9 mouse cellular contexts compared by ENCODE assay signal in genomic region chr6:30736372-30736762, GRCm38 (mm10). TPM values are rescaled to one million over a fixed set of nuclear protein-coding genes. Genes with fewer than 3 reads are reported as not detected.
DNase-seq lines count a peak whose midpoint lies in the region; ATAC-seq and TF ChIP-seq lines count a peak whose summit lies in the region.
"Had no signal": no experiment of that assay in that cellular context is flagged by ENCODE, and none has a peak within 500 bp of the region (broad histone marks: within the 10 kb centered on the region; RNA-seq: fewer than 3 reads in every experiment).

No protein-coding gene starts in this region.

- peaks cover 46% of the 10 kb centered on the region for H3K9me3 ChIP-seq in hindbrain, embryonic 14.5 days (ENCODE audit: control insufficient read depth, low read length)
- H3K9me3 ChIP-seq in midbrain, embryonic 11.5 days (ENCODE audit: control insufficient read depth, low read length), result peaks cover 30% of the 10 kb centered on the region

- peak overlapping the region; percentile 74 for H3K4me2 ChIP-seq in hindbrain, embryonic 14.5 days (replicated peaks)
- peak overlapping the region; percentile 62 for H3K4me2 ChIP-seq in midbrain, embryonic 11.5 days

- no peak for TF ChIP-seq EP300 in heart, adult 2 months (IDR thresholded peaks at IDR 0.05; ENCODE audit: insufficient read depth, low read depth, low read length)

- no peaks in the 10 kb centered on the region for H3K4me1 ChIP-seq in heart, adult 2 months (ENCODE audit: control insufficient read depth, insufficient read depth, low read length)
- peaks cover 22% of the 10 kb centered on the region for H3K4me1 ChIP-seq in hindbrain, embryonic 14.5 days (replicated peaks; ENCODE audit: control insufficient read depth, insufficient read depth, low read length)
- peaks cover 20% of the 10 kb centered on the region for H3K4me1 ChIP-seq in midbrain, embryonic 11.5 days (ENCODE audit: control insufficient read depth, insufficient read depth, low read length)

- H3K36me3 ChIP-seq in heart, adult 2 months (ENCODE audit: control insufficient read depth, insufficient read depth, low read length), result no peaks in the 10 kb centered on the region
- H3K36me3 ChIP-seq in hindbrain, embryonic 14.5 days (replicated peaks; ENCODE audit: control insufficient read depth, insufficient read depth), result no peaks in the 10 kb centered on the region; the same call in 1 of the 2 replicates
- no peaks in the 10 kb centered on the region for H3K36me3 ChIP-seq in midbrain, embryonic 11.5 days (ENCODE audit: control insufficient read depth, insufficient read depth, low read length)

- peak overlapping the region; percentile 40 for H3K4me3 ChIP-seq in heart, adult 2 months
- no peak overlapping the region for H3K4me3 ChIP-seq in hindbrain, embryonic 14.5 days (replicated peaks; ENCODE audit: low read length)
- H3K4me3 ChIP-seq in midbrain, embryonic 11.5 days (ENCODE audit: low read depth, low read length), result no peak overlapping the region

- H3K27me3 ChIP-seq in heart, adult 2 months (ENCODE audit: control insufficient read depth, insufficient read depth, low read length), result no peaks in the 10 kb centered on the region
- H3K27me3 ChIP-seq in hindbrain, embryonic 14.5 days (ENCODE audit: control insufficient read depth, insufficient read depth, low read length), result no peaks in the 10 kb centered on the region
- H3K27me3 ChIP-seq in midbrain, embryonic 11.5 days (ENCODE audit: control insufficient read depth, insufficient read depth, low read length), result no peaks in the 10 kb centered on the region

- ATAC-seq in hindbrain, embryonic 14.5 days (ENCODE audit: low FRiP score), result no peak
- peak; percentile 28; the same call in 1 of the 2 replicates for ATAC-seq in midbrain, embryonic 11.5 days (ENCODE audit: low FRiP score)
- ATAC-seq in CD4-positive, CD25-positive, alpha-beta regulatory T cell, adult 4 months, result no peak

- 50% methylated on average over 13 of the region's 13 CpGs for WGBS in heart, adult 2 months
- 60% methylated on average over 13 of the region's 13 CpGs for WGBS in hindbrain, embryonic 14.5 days
- 58% methylated on average over 13 of the region's 13 CpGs for whole genome bisulfite sequencing in midbrain, embryonic 11.5 days

- TF ChIP-seq CTCF in heart, adult 2 months (IDR thresholded peaks at IDR 0.05), result no peak

- peak overlapping the region; percentile 26 for H3K27ac ChIP-seq in heart, adult 2 months
- H3K27ac ChIP-seq in hindbrain, embryonic 14.5 days, result peak overlapping the region; percentile 87
- peak overlapping the region; percentile 92 for H3K27ac ChIP-seq in midbrain, embryonic 11.5 days (ENCODE audit: low read depth, low read length)
- H3K27ac ChIP-seq: macrophage had no signal

- no peak overlapping the region for H3K9ac ChIP-seq in heart, adult 2 months (ENCODE audit: low read depth, low read length)
- peak overlapping the region; percentile 1; the same call in 1 of the 2 replicates for H3K9ac ChIP-seq in hindbrain, embryonic 14.5 days
- H3K9ac ChIP-seq in midbrain, embryonic 11.5 days (ENCODE audit: low read length), result peak overlapping the region; percentile 77

- TF ChIP-seq POLR2A in heart, adult 2 months (IDR thresholded peaks at IDR 0.05; ENCODE audit: insufficient read depth, low read depth, low read length), result no peak

- intact Hi-C loops in heart, adult 2 months (cut with DNase I), result no loop called here
- intact Hi-C loops in heart, postnatal 25 days (cut with DNase I), result no loop called here

- no peaks in the 10 kb centered on the region for H3K79me2 ChIP-seq in heart, adult 2 months (replicated peaks; ENCODE audit: control insufficient read depth, insufficient read depth, low read length)

- DNase-seq in heart, adult 2 months, result no peak
- DNase-seq in heart, postnatal 25 days (ENCODE audit: low spot score), result no peak
- peak; percentile 81 for DNase-seq in embryo, embryonic 10 days (ENCODE audit: low spot score)
- DNase-seq in hindbrain, embryonic 14.5 days (ENCODE audit: low spot score), result no peak
- DNase-seq in midbrain, embryonic 11.5 days (ENCODE audit: low spot score, missing footprints), result peak; percentile 90
- no peak for DNase-seq in ovary, postnatal 10 days (ENCODE audit: low spot score)
- no peak for DNase-seq in layer of hippocampus, postnatal 10 days (ENCODE audit: low spot score in 2 of 2)

RNA-seq across cellular contexts. Expression of gene Mest, which starts 13.0 kb away (rescaled TPM):
- total RNA-seq in heart, adult 2 months (2021), result 1 to 10 TPM; 6.2 to 8.3 TPM
- polyA plus RNA-seq in heart, adult 2 months (2012; rRNA removed), result 19.5 and 28.1 TPM in 2 replicates
- 10 to 100 TPM; 12.3 to 15.2 TPM for total RNA-seq in heart, postnatal 25 days (2021)
- 346 and 418 TPM in 2 replicates for polyA plus RNA-seq in hindbrain, embryonic 14.5 days (2014; fragmentation: Nextera tagmentation; extraction: Ambion mirVana)
- polyA plus RNA-seq in midbrain, embryonic 11.5 days (2014; fragmentation: Nextera tagmentation; extraction: Ambion mirVana), result 1,255 and 1,269 TPM in 2 replicates
- polyA plus RNA-seq in CD4-positive, CD25-positive, alpha-beta regulatory T cell, adult 4 months (2017; shearing (Covaris generic)), result 1 to 10 TPM; 1.2 to 1.6 TPM
- 10 to 100 TPM; 77.2 to 86.6 TPM for total RNA-seq in layer of hippocampus, postnatal 10 days (2021)

RNA-seq across cellular contexts. Expression of gene Cep41, which starts 42.8 kb away (rescaled TPM):
- total RNA-seq in heart, adult 2 months (2021), result 1 to 10 TPM; 1.3 to 1.4 TPM
- 1.9 and 2.3 TPM in 2 replicates for polyA plus RNA-seq in heart, adult 2 months (2012; rRNA removed)
- total RNA-seq in heart, postnatal 25 days (2021), result 1 to 10 TPM; 1.9 to 3.1 TPM
- 12.2 and 13.7 TPM in 2 replicates for polyA plus RNA-seq in hindbrain, embryonic 14.5 days (2014; fragmentation: Nextera tagmentation; extraction: Ambion mirVana)
- 23.8 and 24.5 TPM in 2 replicates for polyA plus RNA-seq in midbrain, embryonic 11.5 days (2014; fragmentation: Nextera tagmentation; extraction: Ambion mirVana)
- 10 to 100 TPM; 11.3 to 12.6 TPM for polyA plus RNA-seq in CD4-positive, CD25-positive, alpha-beta regulatory T cell, adult 4 months (2017; shearing (Covaris generic))
- 1 to 10 TPM; 5.7 to 7.0 TPM for total RNA-seq in layer of hippocampus, postnatal 10 days (2021)

Comparison
In these comparisons a context has a peak if more than half of its experiments do, and no peak if none do; other contexts are left out.
1. DNase-seq: peak in embryo, embryonic 10 days (single experiment) and midbrain, embryonic 11.5 days (single experiment); none in heart, adult 2 months (0 of 2), heart, postnatal 25 days (single experiment), hindbrain, embryonic 14.5 days (single experiment), ovary, postnatal 10 days (single experiment) and layer of hippocampus, postnatal 10 days (0 of 2).
2. H3K27ac ChIP-seq: peak in every context shown above with its lines; median percentile 92 in midbrain, embryonic 11.5 days; 87 in hindbrain, embryonic 14.5 days; 26 in heart, adult 2 months.
3. RNA of gene Mest, which starts 13.0 kb away (polyA plus RNA-seq): 1,255 to 1,269 TPM in midbrain, embryonic 11.5 days and 346 to 418 TPM in hindbrain, embryonic 14.5 days; 19.5 to 28.1 TPM in heart, adult 2 months and 1.2 to 1.6 TPM in CD4-positive, CD25-positive, alpha-beta regulatory T cell, adult 4 months; every median in the first group is over 10 times any median in the second.